Mouse (Mus musculus) adrenal gland, adult 18-20 months (tissue): ENCODE results near the gene Rarres2. TPM values are rescaled to one million over a fixed set of nuclear protein-coding genes. Genes with fewer than 3 reads are reported as not detected.
"Not testable (repeated sequence)": the region's sequence is repeated elsewhere in the genome, so short reads cannot be mapped to it uniquely, and the experiment has no call there.

ENCODE experiments used
- DNase-seq, 2 experiments: peaks; one replicate each; pipeline ENCODE4 v3.0.0; 2021 to 2022; ENCODE audit warnings: low spot score in 2 of 2
- total RNA-seq, 2 experiments: library from RNA; stranded (reverse); gene quantifications; 1 replicate in 1 of 2; 2 replicates in 1 of 2; pipeline ENCODE4 v1.2.3; 2021

Gene Rarres2
- total RNA-seq, 2 experiments from 2014 or later = 55.3 to 165 TPM

GRCm38 (mm10) chr6:48542631-48543030, 30.0 kb downstream of the Rarres2 start:
- DNase-seq = no peak

GRCm38 (mm10) chr6:48541560-48542450, 30.8 kb downstream of the Rarres2 start:
- peak; percentile 52 to 62 for DNase-seq

GRCm38 (mm10) chr6:48540721-48541120, 31.9 kb downstream of the Rarres2 start:
- no peak for DNase-seq

GRCm38 (mm10) chr6:48539860-48540259, 32.7 kb downstream of the Rarres2 start:
- no peak for DNase-seq

GRCm38 (mm10) chr6:48538841-48539737, 33.5 kb downstream of the Rarres2 start:
- DNase-seq = peak; percentile 75 to 76

- peak; percentile 75 to 81 for DNase-seq
These were observed 35.3 kb downstream of the Rarres2 start, which contains the start of gene Atp6v0e2 for GRCm38 (mm10) chr6:48537105-48537954. TSS of gene Atp6v0e2 (plus strand) at chr6:48537615.

- DNase-seq = no peak
These were observed 36.5 kb downstream of the Rarres2 start for GRCm38 (mm10) chr6:48536091-48536490.

GRCm38 (mm10) chr6:48534913-48535312, 37.7 kb downstream of the Rarres2 start:
- DNase-seq = no peak

- DNase-seq = no peak
These were observed 39.1 kb downstream of the Rarres2 start for GRCm38 (mm10) chr6:48533475-48533874.

- no peak for DNase-seq
These were observed 41.7 kb downstream of the Rarres2 start for GRCm38 (mm10) chr6:48530862-48531261.

- DNase-seq = no peak
These were observed 42.6 kb downstream of the Rarres2 start for GRCm38 (mm10) chr6:48529871-48530440.

- no peak for DNase-seq
These were observed 43.3 kb downstream of the Rarres2 start for GRCm38 (mm10) chr6:48529261-48529660.

- no peak for DNase-seq
These were observed 44.7 kb downstream of the Rarres2 start for GRCm38 (mm10) chr6:48527901-48528300.

GRCm38 (mm10) chr6:48524882-48525281, 47.7 kb downstream of the Rarres2 start:
- DNase-seq = not testable (repeated sequence)

Other genes with a start within 250 kb of the Rarres2 start
- gene Krba1, start 177.2 kb downstream of the Rarres2 start, total RNA-seq = 10 to 100 TPM; 14.6 to 35.1 TPM
- gene Zfp467, start 127.0 kb downstream of the Rarres2 start, total RNA-seq = 10 to 100 TPM; 36.0 to 58.6 TPM
- 1 to 10 TPM; 3.0 to 3.1 TPM for gene Sspo, start 124.6 kb downstream of the Rarres2 start, total RNA-seq
- gene Atp6v0e2, start 35.2 kb downstream of the Rarres2 start, total RNA-seq = 10 to 100 TPM; 65.7 to 90.8 TPM
- gene Lrrc61, start 18.0 kb downstream of the Rarres2 start, total RNA-seq = 10 to 100 TPM; 26.5 to 34.3 TPM
- not detected for gene Gm45021, start 16.8 kb upstream of the Rarres2 start, total RNA-seq
- gene Repin1, start 21.1 kb upstream of the Rarres2 start, total RNA-seq = 10 to 100 TPM; 67.2 to 77.6 TPM
- gene Gm44965, start 21.2 kb upstream of the Rarres2 start, total RNA-seq = not detected
- gene Zfp775, start 29.3 kb upstream of the Rarres2 start, total RNA-seq = 1 to 10 TPM; 8.2 to 9.4 TPM
- 1 to 10 TPM; 2.6 to 3.0 TPM for gene AI854703, start 54.0 kb upstream of the Rarres2 start, total RNA-seq
- gene Gimap8, start 74.4 kb upstream of the Rarres2 start, total RNA-seq = 10 to 100 TPM in 1 of 2 experiments, 1 to 10 TPM in 1; 9.2 to 10.9 TPM
- 1 to 10 TPM; 6.3 to 7.6 TPM for gene Gimap9, start 103.3 kb upstream of the Rarres2 start, total RNA-seq
- 10 to 100 TPM; 34.4 to 46.7 TPM for gene Gimap4, start 111.8 kb upstream of the Rarres2 start, total RNA-seq
- gene Gimap6, start 135.4 kb upstream of the Rarres2 start, total RNA-seq = 10 to 100 TPM; 47.9 to 66.7 TPM
- gene Gm28053, start 145.8 kb upstream of the Rarres2 start, total RNA-seq = 1 to 10 TPM; 2.0 to 3.0 TPM
- 1 to 10 TPM in 1 of 2 experiments, under 1 TPM in 1; 0.56 to 1.5 TPM for gene Gimap7, start 145.8 kb upstream of the Rarres2 start, total RNA-seq
- 1 to 10 TPM; 8.8 to 8.9 TPM for gene Gimap1, start 166.3 kb upstream of the Rarres2 start, total RNA-seq
- gene Gimap5, start 173.4 kb upstream of the Rarres2 start, total RNA-seq = 10 to 100 TPM; 12.1 to 12.4 TPM
- gene Gimap3, start 198.1 kb upstream of the Rarres2 start, total RNA-seq = 10 to 100 TPM in 1 of 2 experiments, 1 to 10 TPM in 1; 7.8 to 11.3 TPM